Mouse (Mus musculus): ENCODE results near the gene Hspa2. TPM values are rescaled to one million over a fixed set of nuclear protein-coding genes. Genes with fewer than 3 reads are reported as not detected.
A peak's percentile ranks its signal among the peaks of the same experiment; 100 is the strongest.

The Hspa2 gene
- total RNA-seq (2021), result 10 to 100 TPM; 62.5 to 67.5 TPM

- DNase-seq (ENCODE audit: low spot score in 2 of 2), result peak; percentile 100
- intact Hi-C loops (cut with DNase I), result loop anchor here (1.0 to 2.0 kb wide), 3 partner anchors 34 to 69 kb away; partner anchors contain the start of gene Zbtb1
These were observed at the start of gene Hspa2 for GRCm38 (mm10) chr12:76403886-76404537. Gene Hspa2 (plus strand): TSS chr12:76404176.

GRCm38 (mm10) chr12:76360868-76361267 is 43.1 kb upstream of the Hspa2 start:
- intact Hi-C loops (cut with DNase I), result loop anchor here (10.0 kb wide), 1 partner anchor 354 kb away; the partner anchor contains the start of gene Sptb
- DNase-seq (ENCODE audit: low spot score in 2 of 2), result no peak

- DNase-seq (ENCODE audit: low spot score in 2 of 2), result no peak
- intact Hi-C loops (cut with DNase I), result loop anchor here (10.0 kb wide), 1 partner anchor 353 kb away; the partner anchor contains the start of gene Sptb
These were observed 42.3 kb upstream of the Hspa2 start for GRCm38 (mm10) chr12:76361405-76362302.

GRCm38 (mm10) chr12:76362303-76362676 is 41.7 kb upstream of the Hspa2 start:
- DNase-seq (ENCODE audit: low spot score in 2 of 2), result no peak
- intact Hi-C loops (cut with DNase I), result loop anchor here (10.0 kb wide), 1 partner anchor 353 kb away; the partner anchor contains the start of gene Sptb

- no peak for DNase-seq (ENCODE audit: low spot score in 2 of 2)
- intact Hi-C loops (cut with DNase I), result loop anchor here (10.0 kb wide), 1 partner anchor 349 kb away; the partner anchor contains the start of gene Sptb
These were observed 37.7 kb upstream of the Hspa2 start for GRCm38 (mm10) chr12:76366276-76366675.

- intact Hi-C loops (cut with DNase I), result loop anchor here (10.0 kb wide), 1 partner anchor 347 kb away; the partner anchor contains the start of gene Sptb
- DNase-seq (ENCODE audit: low spot score in 2 of 2), result no peak
These were observed 36.6 kb upstream of the Hspa2 start for GRCm38 (mm10) chr12:76367096-76367995.

- DNase-seq (ENCODE audit: low spot score in 2 of 2), result no peak
- intact Hi-C loops (cut with DNase I), result loop anchor here (2.0 to 10.0 kb wide), 2 partner anchors 97 to 347 kb away; partner anchors contain the start of gene Sptb
These were observed 35.7 kb upstream of the Hspa2 start for GRCm38 (mm10) chr12:76368201-76368789.

- no peak for DNase-seq (ENCODE audit: low spot score in 2 of 2)
These were observed 35.2 kb upstream of the Hspa2 start for GRCm38 (mm10) chr12:76368790-76369205.

GRCm38 (mm10) chr12:76369206-76369977 is 34.6 kb upstream of the Hspa2 start, which contains the start of gene Zbtb25:
Gene Zbtb25 (minus strand): TSS chr12:76369602.
- intact Hi-C loops (cut with DNase I), result loop anchor here (2.0 to 10.0 kb wide), 2 partner anchors 95 to 345 kb away; partner anchors contain the start of gene Sptb
- peak; percentile 88 to 97 for DNase-seq (ENCODE audit: low spot score in 2 of 2)

More at GRCm38 (mm10) chr12:76368790-76369205, 35.2 kb upstream of the Hspa2 start:
- intact Hi-C loops (cut with DNase I), result loop anchor here (2.0 to 10.0 kb wide), 2 partner anchors 96 to 346 kb away; partner anchors contain the start of gene Sptb

- intact Hi-C loops (cut with DNase I), result loop anchor here (1.0 to 10.0 kb wide), 5 partner anchors 33 to 1855 kb away; partner anchors contain the start of genes Gphn and Sptb
- DNase-seq (ENCODE audit: low spot score in 2 of 2), result peak; percentile 83 to 88
These were observed 33.8 kb upstream of the Hspa2 start, which contains the start of gene Zbtb1 for GRCm38 (mm10) chr12:76369978-76370830. Gene Zbtb1 (plus strand): TSS chr12:76370266.

GRCm38 (mm10) chr12:76370831-76371571 is 33.0 kb upstream of the Hspa2 start:
- peak; percentile 66 to 79 for DNase-seq (ENCODE audit: low spot score in 2 of 2)
- intact Hi-C loops (cut with DNase I), result loop anchor here (1.0 to 10.0 kb wide), 3 partner anchors 32 to 1854 kb away; partner anchors contain the start of gene Gphn

- intact Hi-C loops (cut with DNase I), result loop anchor here (10.0 kb wide), 2 partner anchors 223 to 1853 kb away; partner anchors contain the start of gene Gphn
- no peak for DNase-seq (ENCODE audit: low spot score in 2 of 2)
These were observed 31.9 kb upstream of the Hspa2 start for GRCm38 (mm10) chr12:76372046-76372445.

GRCm38 (mm10) chr12:76372881-76373818 is 30.8 kb upstream of the Hspa2 start:
- intact Hi-C loops (cut with DNase I), result loop anchor here (10.0 kb wide), 2 partner anchors 222 to 1852 kb away; partner anchors contain the start of gene Gphn
- DNase-seq (ENCODE audit: low spot score in 2 of 2), result no peak

- no peak for DNase-seq (ENCODE audit: low spot score in 2 of 2)
- intact Hi-C loops (cut with DNase I), result loop anchor here (10.0 kb wide), 2 partner anchors 221 to 1851 kb away; partner anchors contain the start of gene Gphn
These were observed 30.0 kb upstream of the Hspa2 start for GRCm38 (mm10) chr12:76373991-76374390.

All from left cerebral cortex, postnatal 36 days (tissue).